Mouse (Mus musculus): ENCODE data around the gene Pnpla1. TPM values are rescaled to one million over a fixed set of nuclear protein-coding genes. Genes with fewer than 3 reads are reported as not detected.

Gene Pnpla1
- total RNA-seq, 1 experiment from 2014 or later = not detected

- ATAC-seq (replicated peaks; ENCODE audit: low read depth, poor library complexity, severe bottlenecking) = peak; percentile 72
These were observed 21.8 kb downstream of the Pnpla1 start for GRCm38 (mm10) chr17:28879931-28880391.

DNA sequence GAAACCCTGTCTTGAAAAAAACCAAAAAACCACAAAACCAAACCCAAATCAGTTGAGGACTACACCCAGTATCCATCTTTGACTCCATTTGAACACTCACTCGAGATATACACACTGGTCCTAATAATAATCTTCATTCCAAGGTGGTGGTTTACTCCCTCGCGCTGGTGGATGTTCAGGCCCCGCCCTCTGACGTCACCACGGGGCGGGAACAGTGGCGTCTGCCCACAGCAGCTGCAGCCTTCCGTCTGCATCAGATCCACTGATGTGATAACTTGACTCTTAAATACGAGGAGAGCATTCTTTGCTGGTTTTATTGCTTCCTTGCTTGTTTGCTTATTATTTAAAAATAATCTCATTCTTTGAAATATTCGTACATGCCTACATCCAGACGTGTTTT lies 24.1 kb downstream of the Pnpla1 start:
- peak; percentile 80 for ATAC-seq (replicated peaks; ENCODE audit: low read depth, poor library complexity, severe bottlenecking)

GRCm38 (mm10) chr17:28882810-28883209 lies 24.6 kb downstream of the Pnpla1 start:
- ATAC-seq (replicated peaks; ENCODE audit: low read depth, poor library complexity, severe bottlenecking) = no peak

DNA sequence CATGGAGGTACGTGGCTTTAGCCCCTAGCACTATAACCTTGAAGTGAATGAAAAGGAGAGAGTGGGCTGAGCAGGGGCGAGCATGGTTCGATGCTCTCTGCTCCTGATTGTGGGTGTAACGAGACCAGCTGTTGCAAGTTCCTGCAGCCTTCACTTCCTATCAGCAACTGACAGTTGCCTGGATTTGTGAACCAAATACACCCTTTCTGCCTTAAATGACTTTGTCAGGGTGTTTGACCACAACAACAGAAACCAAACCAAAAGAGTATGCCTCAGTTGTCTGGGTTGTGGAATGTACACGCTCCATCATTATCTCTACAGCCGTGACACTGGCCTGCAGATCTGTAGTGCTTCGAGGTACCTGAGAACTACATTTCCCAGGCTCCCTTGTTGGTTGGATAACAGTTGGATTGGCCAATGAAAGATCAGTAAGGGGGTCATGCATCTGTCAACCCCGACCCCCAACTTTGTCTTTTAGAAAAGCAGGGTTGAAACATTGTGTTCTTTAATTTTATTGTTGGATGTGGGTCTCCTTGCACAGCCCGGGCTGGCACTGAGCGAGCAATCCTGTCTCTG lies 25.8 kb downstream of the Pnpla1 start:
- no peak for ATAC-seq (replicated peaks; ENCODE audit: low read depth, poor library complexity, severe bottlenecking)

GRCm38 (mm10) chr17:28885231-28885630 lies 27.0 kb downstream of the Pnpla1 start:
- no peak for ATAC-seq (replicated peaks; ENCODE audit: low read depth, poor library complexity, severe bottlenecking)

DNA sequence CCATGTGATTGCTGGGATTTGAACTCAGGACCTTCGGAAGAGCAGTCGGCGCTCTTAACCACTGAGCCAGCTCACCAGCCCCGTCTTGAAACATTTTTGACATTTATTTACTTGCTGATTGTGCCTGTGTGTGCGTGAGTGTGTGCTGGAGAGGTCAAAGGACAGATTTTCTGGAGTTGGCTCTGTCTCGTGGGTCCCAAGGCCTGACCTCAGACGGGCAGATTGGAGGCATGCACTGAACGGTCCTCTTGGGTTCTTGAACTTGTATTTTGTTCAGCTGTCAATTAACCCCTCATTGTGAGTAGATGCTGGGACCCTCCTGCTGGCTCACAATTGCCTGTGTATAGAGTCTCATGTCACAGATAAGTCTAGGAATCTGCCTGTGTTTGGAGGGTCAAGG lies 28.1 kb downstream of the Pnpla1 start:
- ATAC-seq (replicated peaks; ENCODE audit: low read depth, poor library complexity, severe bottlenecking) = no peak

GRCm38 (mm10) chr17:28894050-28894767 lies 36.0 kb downstream of the Pnpla1 start:
- ATAC-seq (replicated peaks; ENCODE audit: low read depth, poor library complexity, severe bottlenecking) = peak; percentile 91

- no peak for ATAC-seq (replicated peaks; ENCODE audit: low read depth, poor library complexity, severe bottlenecking)
These were observed 37.1 kb downstream of the Pnpla1 start for GRCm38 (mm10) chr17:28895217-28895875.

DNA sequence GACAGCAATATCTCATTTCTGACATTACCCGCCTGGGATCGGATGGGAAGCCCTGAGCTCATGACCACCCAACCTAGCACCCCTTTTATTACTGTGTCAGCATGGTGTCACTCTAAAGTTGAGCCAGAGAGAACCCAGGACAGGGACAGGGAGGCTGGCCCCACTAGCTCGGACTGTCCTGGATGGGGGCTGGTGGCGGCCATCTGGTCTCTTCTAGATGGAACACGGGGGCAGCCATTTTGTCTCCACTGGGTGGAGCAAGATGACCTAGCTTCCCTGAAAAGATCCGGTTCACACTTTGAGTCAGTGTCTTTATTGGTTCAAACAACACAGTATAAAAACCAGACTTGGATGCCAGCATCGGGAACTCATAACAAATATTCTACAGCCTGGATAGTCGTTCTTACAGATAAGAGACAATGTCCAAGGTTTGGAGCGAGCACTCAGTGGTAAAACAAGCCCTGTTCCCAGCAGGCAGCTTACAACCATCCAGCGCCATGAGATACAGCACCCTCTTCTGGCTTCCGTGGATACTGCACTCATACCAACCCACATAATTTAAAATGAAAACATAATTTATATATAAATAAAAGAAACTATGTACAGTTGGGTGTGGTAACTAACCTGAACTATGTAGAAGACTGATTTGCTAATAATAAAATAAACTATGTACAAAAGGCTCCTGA lies 38.0 kb downstream of the Pnpla1 start:
- no peak for ATAC-seq (replicated peaks; ENCODE audit: low read depth, poor library complexity, severe bottlenecking)

DNA sequence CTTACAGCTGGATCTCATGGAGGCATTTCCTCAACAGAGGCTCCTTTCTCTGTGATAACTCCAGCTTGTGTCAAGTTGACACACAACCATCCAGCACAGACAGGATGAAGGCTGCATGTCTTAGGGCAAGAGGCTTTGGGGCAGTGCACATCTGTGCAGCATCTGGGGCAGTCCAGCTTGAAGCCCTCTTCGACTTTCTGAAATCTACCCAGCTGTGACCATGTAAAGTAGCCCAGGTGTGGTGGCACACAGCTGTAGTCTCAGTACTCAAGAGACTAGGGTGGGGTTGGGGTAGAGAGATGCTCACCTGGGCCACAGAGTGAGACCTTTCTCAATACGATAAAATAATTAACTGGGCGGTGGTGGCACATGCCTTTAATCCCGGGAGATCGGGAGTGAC lies 39.6 kb downstream of the Pnpla1 start:
- no peak for ATAC-seq (replicated peaks; ENCODE audit: low read depth, poor library complexity, severe bottlenecking)

GRCm38 (mm10) chr17:28898249-28898648 lies 40.0 kb downstream of the Pnpla1 start:
- no peak for ATAC-seq (replicated peaks; ENCODE audit: low read depth, poor library complexity, severe bottlenecking)

- no peak for ATAC-seq (replicated peaks; ENCODE audit: low read depth, poor library complexity, severe bottlenecking)
These were observed 41.2 kb downstream of the Pnpla1 start for GRCm38 (mm10) chr17:28899427-28899826.

GRCm38 (mm10) chr17:28901559-28901958 lies 43.3 kb downstream of the Pnpla1 start:
- ATAC-seq (replicated peaks; ENCODE audit: low read depth, poor library complexity, severe bottlenecking) = no peak

DNA sequence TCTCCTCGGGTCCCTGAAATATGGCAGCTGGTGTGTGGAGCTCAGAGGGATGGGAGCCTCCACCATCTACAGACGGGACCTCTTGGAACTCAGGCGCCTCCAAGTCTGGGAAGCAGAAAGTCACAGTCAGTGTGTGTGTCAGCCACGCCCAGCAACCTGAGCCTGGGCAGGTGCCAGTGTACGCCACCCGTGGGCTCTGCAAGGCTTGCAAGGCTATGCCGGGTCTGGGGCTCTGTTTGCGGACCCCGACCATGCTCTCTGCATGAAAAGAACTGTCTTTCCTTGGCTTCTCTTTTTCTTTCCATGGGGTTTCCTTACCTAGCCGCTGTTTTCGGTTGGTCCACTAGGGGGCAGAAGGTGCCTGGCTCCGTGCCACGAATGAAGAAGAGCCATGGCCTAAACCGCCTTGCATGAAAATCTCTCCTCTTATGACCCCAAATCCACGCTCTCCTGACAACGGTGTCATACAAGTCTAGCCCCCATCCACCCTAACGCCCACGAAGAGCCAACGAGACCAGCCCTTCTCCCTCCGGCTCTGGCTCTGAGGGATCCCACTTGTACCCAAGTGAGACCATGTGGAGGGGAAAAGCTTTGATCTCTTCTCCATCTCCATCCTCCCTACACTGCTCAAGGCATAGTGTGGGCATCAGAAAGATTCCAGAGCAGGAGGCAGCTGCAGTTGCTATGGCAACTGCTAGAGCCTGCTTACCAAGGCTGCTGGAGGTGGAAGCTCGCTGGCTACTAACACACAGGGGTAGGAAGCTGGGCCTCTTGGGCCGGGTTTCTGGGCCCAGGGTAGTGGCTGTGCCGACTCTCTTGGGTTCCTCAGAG lies 46.5 kb downstream of the Pnpla1 start:
- ATAC-seq (replicated peaks; ENCODE audit: low read depth, poor library complexity, severe bottlenecking) = peak; percentile 39; the same call in 1 of the 2 replicates

GRCm38 (mm10) chr17:28905377-28905916 lies 47.2 kb downstream of the Pnpla1 start:
- no peak for ATAC-seq (replicated peaks; ENCODE audit: low read depth, poor library complexity, severe bottlenecking)

- no peak for ATAC-seq (replicated peaks; ENCODE audit: low read depth, poor library complexity, severe bottlenecking)
These were observed 49.7 kb downstream of the Pnpla1 start for GRCm38 (mm10) chr17:28907959-28908358.

- peak; percentile 73 for ATAC-seq (replicated peaks; ENCODE audit: low read depth, poor library complexity, severe bottlenecking)
These were observed 51.2 kb downstream of the Pnpla1 start for GRCm38 (mm10) chr17:28909252-28909941.

- ATAC-seq (replicated peaks; ENCODE audit: low read depth, poor library complexity, severe bottlenecking) = no peak
These were observed 51.9 kb downstream of the Pnpla1 start for GRCm38 (mm10) chr17:28910139-28910538.

DNA sequence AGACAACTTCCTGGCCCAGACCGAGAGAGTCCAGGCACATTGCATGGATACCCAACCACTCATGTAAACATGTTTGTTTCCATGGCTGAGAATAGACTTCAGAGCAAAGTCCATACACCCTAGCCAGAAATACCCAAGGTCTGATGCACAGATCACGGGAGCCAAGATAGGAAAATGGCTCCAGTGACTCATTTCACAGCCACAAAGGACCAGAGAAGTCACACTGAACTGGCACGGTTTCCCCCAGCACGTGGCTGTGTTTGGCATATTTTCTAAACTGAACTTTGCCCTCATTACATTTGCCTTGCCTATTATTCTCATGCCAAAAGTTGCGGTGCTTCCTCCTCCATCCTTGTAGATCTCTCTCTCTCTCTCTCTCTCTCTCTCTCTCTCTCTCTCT lies 55.0 kb downstream of the Pnpla1 start:
- no peak for ATAC-seq (replicated peaks; ENCODE audit: low read depth, poor library complexity, severe bottlenecking)
